ENCODE assay signal across 25 mouse cellular contexts in genomic region chr7:111319917-111320316, GRCm38 (mm10).
"Had no signal": no experiment of that assay in that cellular context is flagged by ENCODE, and none has a peak within 500 bp of the region (broad histone marks: within the 10 kb centered on the region; RNA-seq: fewer than 3 reads in every experiment).

No protein-coding gene starts in this region.

- H3K27ac ChIP-seq: heart, adult 2 months; heart, embryonic 13.5 days; heart, embryonic 15.5 days; hindbrain, embryonic 13.5 days; hindbrain, embryonic 15.5 days; hindbrain, postnatal 0 days; kidney, embryonic 15.5 days; kidney, postnatal 0 days; limb, embryonic 13.5 days; limb, embryonic 15.5 days; liver, embryonic 12.5 days; liver, embryonic 14.5 days had no signal

- DNase-seq: gastrocnemius, postnatal 14 days; gastrocnemius, postnatal 36 days; heart, adult 2 months; heart, postnatal 14 days; heart, postnatal 36 days; kidney, adult 11 months; kidney, adult 2 months; kidney, adult 9 months; kidney, postnatal 14 days; kidney, postnatal 36 days; layer of hippocampus, adult 9-11 months; layer of hippocampus, postnatal 36 days; left cerebral cortex, postnatal 4 days had no signal

- H3K4me3 ChIP-seq: heart, adult 2 months; heart, embryonic 13.5 days; heart, embryonic 15.5 days; hindbrain, embryonic 13.5 days; hindbrain, embryonic 15.5 days; kidney, embryonic 15.5 days; limb, embryonic 13.5 days; limb, embryonic 15.5 days; liver, embryonic 12.5 days had no signal

- ATAC-seq: hindbrain, postnatal 0 days; intestine, embryonic 16.5 days; liver, embryonic 12.5 days had no signal
